Mouse (Mus musculus) spleen, postnatal 0 days (tissue): ENCODE results near the gene Tlr11. TPM values are rescaled to one million over a fixed set of nuclear protein-coding genes. Genes with fewer than 3 reads are reported as not detected.

ENCODE experiments used
- polyA plus RNA-seq: library from polyadenylated mRNA; unstranded; fragments of >200 nt; fragmentation: Nextera tagmentation; extraction: Ambion mirVana; gene quantifications from 2 replicates; pipeline ENCODE4 v1.2.1, GENCODE M21; 2015

Gene Tlr11
- polyA plus RNA-seq, result 0.20 and 0.44 TPM in 2 replicates

DNA sequence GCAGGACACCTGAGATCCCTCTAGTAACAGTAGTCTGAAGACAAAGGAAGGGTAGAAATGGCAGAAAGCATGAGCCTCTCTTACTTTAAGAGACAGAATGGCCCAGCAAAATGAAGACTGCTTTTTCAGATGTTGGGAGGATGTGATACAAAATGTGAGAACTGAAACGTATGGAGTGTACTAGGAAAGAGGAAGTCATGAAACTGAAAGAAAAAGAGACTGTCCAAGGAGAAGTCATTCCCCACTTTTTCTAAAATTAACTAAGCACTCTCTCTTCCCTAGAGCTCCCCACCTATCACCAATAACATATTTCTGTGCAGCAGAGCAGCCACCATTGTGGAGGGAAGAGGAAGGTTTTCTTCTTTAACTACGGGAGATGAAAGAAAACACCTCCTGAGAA lies at the start of gene Tlr11:
Gene Tlr11, plus strand, starts transcription at position 322 of the 400 bp plus-strand sequence.

DNA sequence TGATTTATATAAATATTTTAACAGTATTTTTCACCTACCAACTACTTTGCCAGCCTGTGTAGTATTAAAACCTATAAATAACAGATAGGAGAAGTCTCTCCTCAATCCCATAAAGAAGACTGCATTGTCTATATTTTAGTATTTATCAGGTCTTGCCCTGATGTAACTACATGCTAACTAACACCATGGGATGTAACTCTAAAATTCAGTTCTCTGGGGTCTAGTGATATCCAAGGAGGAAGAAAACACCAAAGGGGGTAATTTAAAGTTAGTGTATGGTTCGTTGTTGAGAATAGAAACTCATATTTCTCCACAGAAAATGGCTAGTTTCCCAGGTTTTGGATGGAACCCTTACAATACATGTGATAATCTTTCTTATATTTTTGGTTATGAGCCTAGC lies 31.1 kb upstream of the Tlr11 start, which contains the start of gene Olfr734:
Gene Olfr734, minus strand, starts transcription at position 101 of the 400 bp plus-strand sequence.

GRCm38 (mm10) chr14:50348796-50349195 lies 8.9 kb upstream of the Tlr11 start, which contains the start of gene Olfr735:
Gene Olfr735, minus strand, starts transcription at chr14:50348872.

GRCm38 (mm10) chr14:50380863-50381262 lies 23.1 kb downstream of the Tlr11 start, which contains the start of gene Olfr736:
Gene Olfr736, plus strand, starts transcription at chr14:50381163.

DNA sequence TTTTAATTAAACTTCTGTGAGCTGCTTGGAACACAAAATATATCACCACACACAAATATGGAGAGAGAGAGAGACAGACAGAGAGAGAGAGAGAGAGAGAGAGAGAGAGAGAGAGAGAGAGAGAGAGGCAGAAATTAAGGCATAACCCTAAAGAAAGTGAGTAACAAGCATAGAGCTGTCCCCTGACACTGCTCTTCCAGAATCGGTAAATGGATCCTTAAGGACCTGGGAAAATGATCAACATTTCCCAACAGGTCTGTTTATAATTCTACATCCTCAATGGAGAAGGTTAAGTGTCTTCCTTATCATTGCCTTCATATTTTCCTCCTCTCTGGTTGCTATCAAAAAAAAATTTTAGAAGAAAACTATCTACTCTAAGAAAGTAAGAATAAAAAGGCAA lies 49.6 kb downstream of the Tlr11 start, which contains the start of gene Olfr738:
Gene Olfr738, plus strand, starts transcription at position 301 of the 400 bp plus-strand sequence.

Other genes starting within 250 kb of the Tlr11 start
- gene Olfr727, start 234.7 kb upstream of the Tlr11 start, polyA plus RNA-seq, result not detected in 2 replicates
- not detected in 2 replicates for gene Olfr728, start 215.2 kb upstream of the Tlr11 start, polyA plus RNA-seq
- gene Olfr729, start 205.0 kb upstream of the Tlr11 start, polyA plus RNA-seq, result not detected in 2 replicates
- not detected in 2 replicates for gene Olfr730, start 169.7 kb upstream of the Tlr11 start, polyA plus RNA-seq
- not detected in 2 replicates for gene Olfr731, start 116.0 kb upstream of the Tlr11 start, polyA plus RNA-seq
- gene Olfr732, start 73.7 kb upstream of the Tlr11 start, polyA plus RNA-seq, result not detected in 2 replicates
- not detected in 2 replicates for gene Olfr733, start 56.4 kb upstream of the Tlr11 start, polyA plus RNA-seq
- not detected in 2 replicates for gene Olfr734, start 31.2 kb upstream of the Tlr11 start, polyA plus RNA-seq
- not detected in 2 replicates for gene Olfr735, start 9.0 kb upstream of the Tlr11 start, polyA plus RNA-seq
- not detected in 2 replicates for gene Olfr736, start 23.2 kb downstream of the Tlr11 start, polyA plus RNA-seq
- gene Olfr738, start 49.7 kb downstream of the Tlr11 start, polyA plus RNA-seq, result not detected in 2 replicates
- not detected in 2 replicates for gene Olfr739, start 60.7 kb downstream of the Tlr11 start, polyA plus RNA-seq
- not detected in 2 replicates for gene Olfr740, start 87.6 kb downstream of the Tlr11 start, polyA plus RNA-seq
- gene Olfr741, start 114.8 kb downstream of the Tlr11 start, polyA plus RNA-seq, result not detected in 2 replicates
- not detected in 2 replicates for gene Olfr742, start 145.7 kb downstream of the Tlr11 start, polyA plus RNA-seq
- gene Olfr743, start 163.9 kb downstream of the Tlr11 start, polyA plus RNA-seq, result not detected in 2 replicates